Mouse (Mus musculus) urinary bladder, adult 2 months (tissue): Measurements from ENCODE around the gene Birc6. TPM values are rescaled to one million over a fixed set of nuclear protein-coding genes. Genes with fewer than 3 reads are reported as not detected.

Experiments
- DNase-seq: peaks from one replicate; pipeline ENCODE4 v3.0.0; 2022; ENCODE audit warnings: low spot score
- polyA plus RNA-seq: library from polyadenylated mRNA; depleted of rRNA; stranded (reverse); fragments of >200 nt; gene quantifications from 2 replicates; pipeline ENCODE4 v1.2.3, GENCODE M21; 2012; rRNA removed

The Birc6 gene
- 60.2 and 67.2 TPM in 2 replicates for polyA plus RNA-seq

- DNase-seq, result peak; percentile 99
These were observed at the start of gene Birc6 for GRCm38 (mm10) chr17:74527729-74528607. Gene Birc6, plus strand, starts transcription at chr17:74528295.

- DNase-seq, result no peak
These were observed 47.6 kb upstream of the Birc6 start for GRCm38 (mm10) chr17:74480361-74481069.

- peak; percentile 93 for DNase-seq
These were observed 38.8 kb upstream of the Birc6 start, which contains the start of gene Yipf4 for GRCm38 (mm10) chr17:74489024-74489900. Gene Yipf4, plus strand, starts transcription at chr17:74489493.

GRCm38 (mm10) chr17:74489901-74490220 lies 38.2 kb upstream of the Birc6 start:
- no peak for DNase-seq

- DNase-seq, result no peak
These were observed 36.5 kb upstream of the Birc6 start for GRCm38 (mm10) chr17:74491565-74491964.

GRCm38 (mm10) chr17:74500204-74500603 lies 27.9 kb upstream of the Birc6 start:
- no peak for DNase-seq

GRCm38 (mm10) chr17:74501085-74501484 lies 27.0 kb upstream of the Birc6 start:
- DNase-seq, result no peak

- no peak for DNase-seq
These were observed 20.2 kb upstream of the Birc6 start for GRCm38 (mm10) chr17:74507934-74508333.

- no peak for DNase-seq
These were observed 19.5 kb upstream of the Birc6 start for GRCm38 (mm10) chr17:74508600-74508999.

- DNase-seq, result no peak
These were observed 15.8 kb upstream of the Birc6 start for GRCm38 (mm10) chr17:74512308-74512707.

- no peak for DNase-seq
These were observed 5.0 kb upstream of the Birc6 start for GRCm38 (mm10) chr17:74522797-74523723.

- DNase-seq, result no peak
These were observed 2.0 kb upstream of the Birc6 start for GRCm38 (mm10) chr17:74526117-74526516.

- DNase-seq, result no peak
These were observed 1.1 kb upstream of the Birc6 start for GRCm38 (mm10) chr17:74526806-74527653.

GRCm38 (mm10) chr17:74528648-74529532 lies 795 bp downstream of the Birc6 start:
- no peak for DNase-seq

GRCm38 (mm10) chr17:74529533-74529824 lies 1.4 kb downstream of the Birc6 start:
- DNase-seq, result no peak

GRCm38 (mm10) chr17:74534971-74535370 lies 6.9 kb downstream of the Birc6 start:
- DNase-seq, result no peak

- DNase-seq, result no peak
These were observed 9.4 kb downstream of the Birc6 start for GRCm38 (mm10) chr17:74537526-74537925.

- DNase-seq, result no peak
These were observed 15.5 kb downstream of the Birc6 start for GRCm38 (mm10) chr17:74543615-74544014.

- DNase-seq, result no peak
These were observed 26.0 kb downstream of the Birc6 start for GRCm38 (mm10) chr17:74554118-74554517.
